Mouse (Mus musculus): ENCODE data around the gene Pkp1. TPM values are rescaled to one million over a fixed set of nuclear protein-coding genes. Genes with fewer than 3 reads are reported as not detected.

Pkp1 gene
- total RNA-seq, 2 experiments from 2014 or later: not detected

- Histone ChIP-seq H3K27ac (no peak overlapping the region), H3K4me3 (no peak overlapping the region)
- DNase-seq: no peak
- no peak for TF ChIP-seq CTCF (IDR thresholded peaks at IDR 0.05)
- intact Hi-C loops (cut with DNase I): no loop called here
These were observed 97.2 kb downstream of the Pkp1 start for GRCm38 (mm10) chr1:135821780-135822179.

Other genes starting within 250 kb of the Pkp1 start
- gene Csrp1, start 199.1 kb downstream of the Pkp1 start, total RNA-seq (2021): 10 to 100 TPM; 18.9 to 25.0 TPM
- 100 to 1,000 TPM in 1 of 2 experiments, 10 to 100 TPM in 1; 78.0 to 140 TPM for gene Phlda3, start 153.1 kb downstream of the Pkp1 start, total RNA-seq (2021)
- gene Tnni1, start 139.8 kb downstream of the Pkp1 start, total RNA-seq (2021): 100 to 1,000 TPM; 184 to 604 TPM
- gene Lad1, start 100.6 kb downstream of the Pkp1 start, total RNA-seq (2021): not detected
- 1 to 10 TPM in 1 of 2 experiments, under 1 TPM in 1; 0.77 to 3.3 TPM for gene Tnnt2, start 82.9 kb downstream of the Pkp1 start, total RNA-seq (2021)
- 10 to 100 TPM; 21.8 to 52.3 TPM for gene Igfn1, start 87.1 kb upstream of the Pkp1 start, total RNA-seq (2021)
- 1 to 10 TPM; 5.2 to 9.9 TPM for gene Tmem9, start 88.9 kb upstream of the Pkp1 start, total RNA-seq (2021)
- gene Ascl5, start 131.6 kb upstream of the Pkp1 start, total RNA-seq (2021): not detected
- gene Cacna1s, start 133.5 kb upstream of the Pkp1 start, total RNA-seq (2021): 100 to 1,000 TPM; 779 to 840 TPM
- gene Kif21b, start 212.2 kb upstream of the Pkp1 start, total RNA-seq (2021): under 1 TPM; 0.46 to 0.47 TPM

All from gastrocnemius, adult 2 months (tissue).